Comparison of ENCODE assay signal across 8 mouse cellular contexts in genomic region chr4:41568239-41568638, GRCm38 (mm10). TPM values are rescaled to one million over a fixed set of nuclear protein-coding genes. Genes with fewer than 3 reads are reported as not detected.
DNase-seq lines count a peak whose midpoint lies in the region; ATAC-seq and TF ChIP-seq lines count a peak whose summit lies in the region.

No protein-coding gene starts in this region.

- no peak for DNase-seq in CH12.LX (ENCODE audit: extremely low read depth)
- peak; percentile 27 to 34 for DNase-seq in adrenal gland, adult 18-20 months (ENCODE audit: low spot score in 2 of 2)
- peak; percentile 45 for DNase-seq in hindbrain, embryonic 11.5 days (ENCODE audit: low spot score)
- DNase-seq in left cerebral cortex, adult 9 months (ENCODE audit: low spot score in 2 of 2) = peak; percentile 52 to 62

- H3K9me3 ChIP-seq in CH12.LX (replicated peaks; ENCODE audit: low read length) = no peaks in the 10 kb centered on the region
- H3K9me3 ChIP-seq in hindbrain, embryonic 11.5 days (ENCODE audit: control insufficient read depth, low read length) = no peaks in the 10 kb centered on the region
- no peaks in the 10 kb centered on the region for H3K9me3 ChIP-seq in stomach, embryonic 16.5 days (replicated peaks; ENCODE audit: control insufficient read depth, low read length)

- peaks cover 50% of the 10 kb centered on the region for H3K27me3 ChIP-seq in CH12.LX (replicated peaks)
- H3K27me3 ChIP-seq in hindbrain, embryonic 11.5 days (ENCODE audit: control insufficient read depth, insufficient read depth, low read length) = peaks cover 6% of the 10 kb centered on the region; the same call in 1 of the 2 replicates
- peaks cover 5% of the 10 kb centered on the region; the same call in 1 of the 2 replicates for H3K27me3 ChIP-seq in stomach, embryonic 16.5 days (ENCODE audit: control insufficient read depth, insufficient read depth, low read length)

- TF ChIP-seq EP300 in CH12.LX (IDR thresholded peaks at IDR 0.05; ENCODE audit: low read length) = no peak

- H3K27ac ChIP-seq in CH12.LX (ENCODE audit: insufficient read depth, low read depth) (no peak overlapping the region), macrophage (peak overlapping the region; percentile 58)
- H3K27ac ChIP-seq in embryonic fibroblast, embryonic 13.5 days (ENCODE audit: insufficient read depth, low read length) = no peak overlapping the region
- H3K27ac ChIP-seq in hindbrain, embryonic 11.5 days (ENCODE audit: low read depth, low read length) = peak overlapping the region; percentile 83
- no peak overlapping the region for H3K27ac ChIP-seq in stomach, embryonic 16.5 days (ENCODE audit: low read length)

- H3K79me2 ChIP-seq in CH12.LX (replicated peaks; ENCODE audit: control insufficient read depth, extremely low read depth, insufficient read depth, poor library complexity, severe bottlenecking) (no peaks in the 10 kb centered on the region), macrophage (ENCODE audit: inconsistent target) (peaks cover 58% of the 10 kb centered on the region)

- in situ Hi-C loops in CH12.LX (cut with MboI; ENCODE audit: low pct_ligation_motif_present, low pct_unique_long_range_greater_than_20kb, low sequenced_read_pairs) = no loop called here

- H3K36me3 ChIP-seq in CH12.LX (replicated peaks in 1 of 2; ENCODE audit: control insufficient read depth in 1 of 2, insufficient read depth in 1 of 2, low read length in 1 of 2) (no peaks in the 10 kb centered on the region), macrophage (ENCODE audit: inconsistent target) (no peaks in the 10 kb centered on the region)
- H3K36me3 ChIP-seq in hindbrain, embryonic 11.5 days (ENCODE audit: control insufficient read depth, insufficient read depth, low read length) = no peaks in the 10 kb centered on the region
- no peaks in the 10 kb centered on the region for H3K36me3 ChIP-seq in stomach, embryonic 16.5 days (ENCODE audit: control insufficient read depth, insufficient read depth, low read length)

- TF ChIP-seq CTCF in CH12.LX (conservative IDR thresholded peaks at IDR 0.05 in 1 of 2, IDR thresholded peaks at IDR 0.05 in 1 of 2; ENCODE audit: low read depth in 2 of 2, low read length in 2 of 2) = no peak
- TF ChIP-seq CTCF in embryonic fibroblast, embryonic 13.5 days (IDR thresholded peaks at IDR 0.05; ENCODE audit: borderline replicate concordance, insufficient read depth, low read length) = no peak

- TF ChIP-seq POLR2A in CH12.LX (IDR thresholded peaks at IDR 0.05; ENCODE audit: low read depth, low read length) = no peak
- peak; percentile 54; the same call in 1 of the 2 replicates for TF ChIP-seq POLR2A in embryonic fibroblast, embryonic 13.5 days (IDR thresholded peaks at IDR 0.05; ENCODE audit: low read depth, low read length)

- no peak overlapping the region for H3K9ac ChIP-seq in CH12.LX (ENCODE audit: insufficient read depth, low read depth)
- H3K9ac ChIP-seq in hindbrain, embryonic 11.5 days (ENCODE audit: low read depth, low read length) = peak overlapping the region; percentile 83
- H3K9ac ChIP-seq in stomach, embryonic 16.5 days (ENCODE audit: low read length) = peak overlapping the region; percentile 80

- H3K4me2 ChIP-seq in CH12.LX (ENCODE audit: insufficient read depth, low read depth, poor library complexity, severe bottlenecking) = peak overlapping the region; percentile 54; the same call in 1 of the 2 replicates
- peak overlapping the region; percentile 81 for H3K4me2 ChIP-seq in hindbrain, embryonic 11.5 days (replicated peaks; ENCODE audit: low read depth, low read length)
- peak overlapping the region; percentile 93 for H3K4me2 ChIP-seq in stomach, embryonic 16.5 days (ENCODE audit: low read depth, low read length)

- peak overlapping the region in 1 of 3 experiments; percentile 66 for H3K4me3 ChIP-seq in CH12.LX (replicated peaks in 1 of 3; ENCODE audit: low read depth in 2 of 3, low read length in 2 of 3, poor library complexity in 1 of 3)
- peak overlapping the region; percentile 65 for H3K4me3 ChIP-seq in embryonic fibroblast, embryonic 13.5 days (ENCODE audit: insufficient read depth, low read length)
- H3K4me3 ChIP-seq in hindbrain, embryonic 11.5 days (ENCODE audit: low read depth, low read length) = peak overlapping the region; percentile 74
- H3K4me3 ChIP-seq in macrophage (ENCODE audit: inconsistent target) = peak overlapping the region; percentile 93
- peak overlapping the region; percentile 75 for H3K4me3 ChIP-seq in stomach, embryonic 16.5 days (replicated peaks; ENCODE audit: low read length)

- TF ChIP-seq RAD21 in CH12.LX (IDR thresholded peaks at IDR 0.05; ENCODE audit: low read depth, low read length) = no peak

- 6% methylated on average over 19 of the region's 19 CpGs for WGBS in hindbrain, embryonic 11.5 days
- WGBS in macrophage (ENCODE audit: missing documents) = 35% methylated on average over 18 of the region's 19 CpGs
- 13% methylated on average over 19 of the region's 19 CpGs for WGBS in stomach, embryonic 16.5 days

- H3K4me1 ChIP-seq in CH12.LX (ENCODE audit: control insufficient read depth in 1 of 2, insufficient read depth in 2 of 2) = peaks cover 17 to 34% of the 10 kb centered on the region in 2 experiments
- 0 out of 2 replicates have a peak, but pooled peaks cover 5% of the 10 kb centered on the region for H3K4me1 ChIP-seq in embryonic fibroblast, embryonic 13.5 days (ENCODE audit: control insufficient read depth, insufficient read depth, low read length)
- peaks cover 12% of the 10 kb centered on the region for H3K4me1 ChIP-seq in hindbrain, embryonic 11.5 days (replicated peaks; ENCODE audit: control insufficient read depth, insufficient read depth, low read length)
- H3K4me1 ChIP-seq in stomach, embryonic 16.5 days (ENCODE audit: control insufficient read depth, insufficient read depth, low read length) = peaks cover 5% of the 10 kb centered on the region; the same call in 1 of the 2 replicates

- dilution Hi-C loops in CH12.LX (cut with MboI; ENCODE audit: extremely low pct_ligation_motif_present, extremely low pct_unique_long_range_greater_than_20kb, low sequenced_read_pairs) = no loop called here

- no peak for ATAC-seq in hindbrain, embryonic 11.5 days (ENCODE audit: low FRiP score)
- ATAC-seq in stomach, embryonic 16.5 days (ENCODE audit: insufficient read depth, low FRiP score) = no peak
- ATAC-seq in megakaryocyte progenitor cell, adult 5-6 weeks (replicated peaks; ENCODE audit: poor library complexity) = no peak

TF ChIP-seq in CH12.LX, 34 proteins besides CTCF, POLR2A, EP300 and RAD21 (continues in another document):
- no peak for TF ChIP-seq IRF4 (IDR thresholded peaks at IDR 0.05; ENCODE audit: low read depth, low read length)
- no peak for TF ChIP-seq GABPA (IDR thresholded peaks at IDR 0.05; ENCODE audit: insufficient replicate concordance, low read depth, low read length)

RNA-seq across cellular contexts. Expression of gene Fam219a, which starts 1.1 kb away (rescaled TPM):
- 1.2 and 1.6 TPM in 2 replicates for total RNA-seq in CH12.LX (2012; rRNA removed)
- 0.11 and 0.20 TPM in 2 replicates for total RNA-seq in CH12.LX (2014; rRNA removed)
- polyA plus RNA-seq in CH12.LX (2012; ENCODE audit: insufficient read length, low read depth) = 1.5 and 1.8 TPM in 2 replicates
- total RNA-seq in adrenal gland, adult 18-20 months (2021) = 10 to 100 TPM; 15.7 to 20.2 TPM
- 11.4 and 15.5 TPM in 2 replicates for polyA plus RNA-seq in embryonic fibroblast, embryonic 13.5 days (2011; ENCODE audit: insufficient read length, low read depth, missing spikeins)
- polyA plus RNA-seq in hindbrain, embryonic 11.5 days (2014; fragmentation: Nextera tagmentation; extraction: Ambion mirVana) = 11.8 and 17.6 TPM in 2 replicates
- 100 to 1,000 TPM; 115 to 427 (median 291) TPM for total RNA-seq in macrophage (2018; cell fraction: chromatin; rRNA removed)
- total RNA-seq in macrophage (2018; cell fraction: cytosol; rRNA removed) = 100 to 1,000 TPM in 10 of 26 experiments, 10 to 100 TPM in 16; 72.2 to 125 (median 97.3) TPM
- total RNA-seq in macrophage (2018; cell fraction: nucleus; rRNA removed) = 100 to 1,000 TPM; 162 to 410 (median 278) TPM
- 53.0 to 79.9 TPM (median 67.6 TPM) in 3 replicates for polyA plus RNA-seq in macrophage (2018)
- polyA plus RNA-seq in stomach, embryonic 16.5 days (2015; fragmentation: Nextera tagmentation; extraction: Ambion mirVana) = 2.9 and 3.0 TPM in 2 replicates
- 0.98 and 1.1 TPM in 2 replicates for total RNA-seq in megakaryocyte progenitor cell, adult 5-6 weeks (2015)
- 0.33 and 4.1 TPM in 2 replicates for total RNA-seq in megakaryocyte progenitor cell, adult 5-6 weeks (2017)

RNA-seq across cellular contexts. Expression of gene Dnaic1, which starts 1.3 kb away (rescaled TPM):
- total RNA-seq in CH12.LX (2012; rRNA removed) = 0.42 and 0.89 TPM in 2 replicates
- 0.34 and 1.1 TPM in 2 replicates for total RNA-seq in CH12.LX (2014; rRNA removed)
- 3.7 and 4.1 TPM in 2 replicates for polyA plus RNA-seq in CH12.LX (2012; ENCODE audit: insufficient read length, low read depth)
- total RNA-seq in adrenal gland, adult 18-20 months (2021) = not detected
- not detected in 2 replicates for polyA plus RNA-seq in embryonic fibroblast, embryonic 13.5 days (2011; ENCODE audit: insufficient read length, low read depth, missing spikeins)
- polyA plus RNA-seq in hindbrain, embryonic 11.5 days (2014; fragmentation: Nextera tagmentation; extraction: Ambion mirVana) = 2.9 and 3.2 TPM in 2 replicates
- 1 to 10 TPM in 25 of 26 experiments, under 1 TPM in 1; 0.83 to 7.2 (median 2.9) TPM for total RNA-seq in macrophage (2018; cell fraction: chromatin; rRNA removed)
- 1 to 10 TPM in 7 of 26 experiments, under 1 TPM in 19; 0.41 to 1.6 (median 0.76) TPM for total RNA-seq in macrophage (2018; cell fraction: cytosol; rRNA removed)
- total RNA-seq in macrophage (2018; cell fraction: nucleus; rRNA removed) = 1 to 10 TPM in 21 of 26 experiments, under 1 TPM in 5; 0.29 to 4.6 (median 1.9) TPM
- 0.25 to 1.1 TPM (median 0.45 TPM) in 3 replicates for polyA plus RNA-seq in macrophage (2018)
- polyA plus RNA-seq in stomach, embryonic 16.5 days (2015; fragmentation: Nextera tagmentation; extraction: Ambion mirVana) = 4.7 and 5.1 TPM in 2 replicates
- total RNA-seq in megakaryocyte progenitor cell, adult 5-6 weeks (2015) = 0.44 TPM in 1 of 2 replicates, not detected in the other
- total RNA-seq in megakaryocyte progenitor cell, adult 5-6 weeks (2017) = not detected in 2 replicates

RNA-seq across cellular contexts. Expression of gene 1110017D15Rik, which starts 51.1 kb away (rescaled TPM):
- total RNA-seq in CH12.LX (2012; rRNA removed) = not detected in 2 replicates
- not detected in 2 replicates for total RNA-seq in CH12.LX (2014; rRNA removed)
- polyA plus RNA-seq in CH12.LX (2012; ENCODE audit: insufficient read length, low read depth) = not detected in 2 replicates
- total RNA-seq in adrenal gland, adult 18-20 months (2021) = 1 to 10 TPM in 1 of 2 experiments, under 1 TPM in 1; 0.60 to 1.1 TPM
- not detected in 2 replicates for polyA plus RNA-seq in embryonic fibroblast, embryonic 13.5 days (2011; ENCODE audit: insufficient read length, low read depth, missing spikeins)
- polyA plus RNA-seq in hindbrain, embryonic 11.5 days (2014; fragmentation: Nextera tagmentation; extraction: Ambion mirVana) = 12.7 and 14.3 TPM in 2 replicates
- total RNA-seq in macrophage (2018; cell fraction: chromatin; rRNA removed) = 1 to 10 TPM in 25 of 26 experiments, not detected in 1; 1.3 to 5.4 (median 3.0) TPM
- total RNA-seq in macrophage (2018; cell fraction: cytosol; rRNA removed) = under 1 TPM in 8 of 26 experiments, not detected in 18; 0.14 to 0.24 (median 0.19) TPM
- 1 to 10 TPM in 25 of 26 experiments, under 1 TPM in 1; 0.46 to 6.1 (median 1.9) TPM for total RNA-seq in macrophage (2018; cell fraction: nucleus; rRNA removed)
- polyA plus RNA-seq in macrophage (2018) = 0.22 TPM in 1 of 3 replicates, not detected in the others
- polyA plus RNA-seq in stomach, embryonic 16.5 days (2015; fragmentation: Nextera tagmentation; extraction: Ambion mirVana) = 0.65 and 0.87 TPM in 2 replicates
- total RNA-seq in megakaryocyte progenitor cell, adult 5-6 weeks (2015) = not detected in 2 replicates
- not detected in 2 replicates for total RNA-seq in megakaryocyte progenitor cell, adult 5-6 weeks (2017)

Comparison
In these comparisons a context has a peak if more than half of its experiments do, and no peak if none do; other contexts are left out.
1. H3K27ac ChIP-seq: peak in hindbrain, embryonic 11.5 days (single experiment) and macrophage (single experiment); none in CH12.LX (single experiment), embryonic fibroblast, embryonic 13.5 days (single experiment) and stomach, embryonic 16.5 days (single experiment).
2. Peak in every context shown above with its lines, with median percentiles within 50 percentile points of each other: H3K4me2 ChIP-seq.